Mouse (Mus musculus) lung, adult 2 months (tissue): ENCODE measurements around the gene Lcp1.

ENCODE experiments used
- CTCF ChIP-seq: fragments of 200-500 bp; IDR thresholded peaks from 2 replicates; pipeline ENCODE4 v1.5.1; 2011; ENCODE audit warnings: mild to moderate bottlenecking, low read length, control low read depth; ENCODE audit not compliant: insufficient read depth
- POLR2A ChIP-seq: fragments of 200-500 bp; IDR thresholded peaks from 2 replicates; pipeline ENCODE4 v1.6.1; 2011; ENCODE audit warnings: low read depth, mild to moderate bottlenecking, control low read depth, low read length, borderline replicate concordance; ENCODE audit errors: extremely low read depth

DNA sequence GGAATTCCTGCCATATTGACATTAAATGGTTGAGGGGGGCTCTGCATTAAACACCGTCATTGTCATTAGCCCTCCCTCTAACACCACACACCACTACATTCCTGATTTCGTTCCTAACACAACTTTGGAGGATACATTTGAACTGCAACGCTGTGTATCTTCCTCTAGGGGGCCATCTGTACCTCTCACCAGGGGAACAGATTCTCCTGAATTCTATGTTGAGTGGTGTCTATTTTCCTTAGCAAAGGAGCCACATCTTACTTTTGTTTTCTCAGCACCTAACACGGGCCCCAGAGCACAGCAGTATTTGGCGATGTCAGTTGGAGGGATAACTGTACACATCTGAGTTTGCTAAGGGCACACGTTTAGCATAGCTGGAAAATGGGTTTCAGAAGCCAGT is 57.6 kb downstream of the Lcp1 start:
- TF ChIP-seq CTCF (no peak), POLR2A (no peak)
